Mouse (Mus musculus) left cerebral cortex, postnatal 25 days (tissue): ENCODE measurements around the gene Foxl1. TPM values are rescaled to one million over a fixed set of nuclear protein-coding genes. Genes with fewer than 3 reads are reported as not detected.

Experiments
- DNase-seq, 2 experiments: peaks; one replicate each; pipeline ENCODE4 v3.0.0; 2022; ENCODE audit warnings: low spot score in 2 of 2, mixed read lengths in 1 of 2
- intact Hi-C: fragments of 180-260 bp; cut with DNase I; formaldehyde crosslinking; loops from one replicate; pipeline ENCODE4 v1.15.1; 2025
- total RNA-seq, 2 experiments: library from RNA; stranded (reverse); gene quantifications; 2 replicates each; pipeline ENCODE4 v1.2.3; 2021

Foxl1 gene
- total RNA-seq, 2 experiments from 2014 or later = 0.16 to 0.30 TPM

- intact Hi-C loops = no loop called here
- no peak for DNase-seq
Measured at GRCm38 (mm10) chr8:121090716-121091115, 37.0 kb upstream of the Foxl1 start.

DNA sequence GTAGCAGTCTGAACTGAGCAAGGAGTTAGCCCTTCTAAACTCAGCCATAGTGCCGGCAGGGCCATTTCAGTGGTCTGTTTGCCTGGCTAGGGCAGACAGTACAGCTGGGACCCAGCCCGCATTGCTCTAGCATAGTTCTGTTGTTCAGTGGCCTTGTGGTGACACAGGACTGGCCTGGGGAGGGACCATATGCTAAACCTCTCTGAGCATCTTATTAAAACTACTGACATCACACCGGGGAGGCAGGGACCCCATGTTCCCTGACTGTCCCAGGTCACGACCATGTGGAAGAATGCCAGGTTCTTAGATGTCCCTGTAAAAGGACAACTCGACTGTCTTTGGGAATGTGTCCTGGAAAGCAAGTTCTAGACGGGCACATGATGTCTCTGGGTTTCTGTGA is 35.6 kb upstream of the Foxl1 start:
- intact Hi-C loops = loop anchor here (1.0 to 2.0 kb wide), 2 partner anchors 271 to 413 kb away; no protein-coding TSS in a partner anchor
- no peak for DNase-seq

DNA sequence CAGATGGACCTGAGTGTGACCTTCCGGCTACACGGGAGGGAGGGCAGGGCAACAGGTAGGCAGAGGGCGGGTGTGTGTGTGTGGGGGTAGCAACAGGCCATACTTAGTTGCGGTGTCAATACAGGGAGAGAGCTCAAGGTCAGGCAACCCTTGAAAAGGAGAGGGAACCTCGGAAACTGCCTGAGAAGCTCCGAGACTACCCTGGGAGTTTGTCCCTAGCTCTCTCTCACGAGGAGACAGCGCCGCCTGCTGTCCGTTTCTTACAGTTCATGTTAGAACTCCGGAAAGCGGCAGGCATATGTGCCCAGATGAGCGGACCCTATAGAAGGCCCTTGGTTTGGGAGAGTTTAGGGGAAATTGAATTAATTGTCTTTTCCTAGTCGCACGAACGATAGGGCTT is 35.1 kb upstream of the Foxl1 start:
- peak; percentile 78 to 82 for DNase-seq
- intact Hi-C loops = loop anchor here (1.0 to 2.0 kb wide), 2 partner anchors 271 to 414 kb away; no protein-coding TSS in a partner anchor

- no peak for DNase-seq
- intact Hi-C loops = loop anchor here (2.0 kb wide), 1 partner anchor 415 kb away; no protein-coding TSS in a partner anchor
Measured at GRCm38 (mm10) chr8:121093496-121093895, 34.2 kb upstream of the Foxl1 start.

- intact Hi-C loops = no loop called here
Measured at GRCm38 (mm10) chr8:121104049-121104818, 23.5 kb upstream of the Foxl1 start.

GRCm38 (mm10) chr8:121107668-121108656 is 19.8 kb upstream of the Foxl1 start, which contains the start of gene Mthfsd:
TSS of gene Mthfsd (minus strand) at chr8:121108392.
- intact Hi-C loops = no loop called here
- DNase-seq = peak; percentile 99

More at GRCm38 (mm10) chr8:121104049-121104818, 23.5 kb upstream of the Foxl1 start:
- peak; percentile 60 to 67 for DNase-seq

GRCm38 (mm10) chr8:121108657-121109056 is 19.1 kb upstream of the Foxl1 start:
- no peak for DNase-seq
- intact Hi-C loops = no loop called here

- intact Hi-C loops = no loop called here
- no peak for DNase-seq
Measured at GRCm38 (mm10) chr8:121111145-121111907, 16.4 kb upstream of the Foxl1 start.

GRCm38 (mm10) chr8:121113261-121113660 is 14.5 kb upstream of the Foxl1 start:
- DNase-seq = peak; percentile 95 to 97
- intact Hi-C loops = loop anchor here (1.0 kb wide), 2 partner anchors 280 to 400 kb away; no protein-coding TSS in a partner anchor

DNA sequence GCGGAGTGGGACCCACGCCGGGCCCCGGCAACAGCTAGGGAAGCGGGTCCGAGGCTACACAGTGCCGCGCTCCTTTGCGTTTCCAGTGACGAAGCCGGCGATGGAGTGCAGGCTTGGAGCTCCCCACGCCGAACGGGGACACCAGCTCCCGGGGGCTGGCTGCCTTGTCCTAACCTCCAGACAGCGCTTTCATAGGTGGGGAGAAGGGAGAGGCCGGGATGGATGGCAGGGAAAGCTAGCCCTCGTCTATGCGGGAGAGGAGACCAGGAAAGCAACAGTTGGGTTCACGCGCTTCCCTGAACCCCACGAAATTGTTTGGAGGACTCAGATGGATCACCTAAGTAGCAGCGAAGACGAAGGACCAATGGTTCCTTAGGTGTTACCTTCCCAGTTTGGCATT is 12.6 kb upstream of the Foxl1 start:
- intact Hi-C loops = loop anchor here (2.0 kb wide), 1 partner anchor 28 kb away; no protein-coding TSS in a partner anchor
- no peak for DNase-seq

- DNase-seq = peak; percentile 47 to 71
- intact Hi-C loops = loop anchor here (2.0 kb wide), 1 partner anchor 29 kb away; no protein-coding TSS in a partner anchor
Measured at GRCm38 (mm10) chr8:121115948-121116347, 11.8 kb upstream of the Foxl1 start, which contains the start of gene Foxc2. TSS of gene Foxc2 (plus strand) at chr8:121116171.

DNA sequence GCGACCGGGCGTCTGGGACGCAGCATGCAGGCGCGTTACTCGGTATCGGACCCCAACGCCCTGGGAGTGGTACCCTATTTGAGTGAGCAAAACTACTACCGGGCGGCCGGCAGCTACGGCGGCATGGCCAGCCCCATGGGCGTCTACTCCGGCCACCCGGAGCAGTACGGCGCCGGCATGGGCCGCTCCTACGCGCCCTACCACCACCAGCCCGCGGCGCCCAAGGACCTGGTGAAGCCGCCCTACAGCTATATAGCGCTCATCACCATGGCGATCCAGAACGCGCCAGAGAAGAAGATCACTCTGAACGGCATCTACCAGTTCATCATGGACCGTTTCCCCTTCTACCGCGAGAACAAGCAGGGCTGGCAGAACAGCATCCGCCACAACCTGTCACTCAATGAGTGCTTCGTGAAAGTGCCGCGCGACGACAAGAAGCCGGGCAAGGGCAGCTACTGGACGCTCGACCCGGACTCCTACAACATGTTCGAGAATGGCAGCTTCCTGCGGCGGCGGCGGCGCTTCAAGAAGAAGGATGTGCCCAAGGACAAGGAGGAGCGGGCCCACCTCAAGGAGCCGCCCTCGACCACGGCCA is 11.1 kb upstream of the Foxl1 start:
- intact Hi-C loops = no loop called here
- DNase-seq = no peak

DNA sequence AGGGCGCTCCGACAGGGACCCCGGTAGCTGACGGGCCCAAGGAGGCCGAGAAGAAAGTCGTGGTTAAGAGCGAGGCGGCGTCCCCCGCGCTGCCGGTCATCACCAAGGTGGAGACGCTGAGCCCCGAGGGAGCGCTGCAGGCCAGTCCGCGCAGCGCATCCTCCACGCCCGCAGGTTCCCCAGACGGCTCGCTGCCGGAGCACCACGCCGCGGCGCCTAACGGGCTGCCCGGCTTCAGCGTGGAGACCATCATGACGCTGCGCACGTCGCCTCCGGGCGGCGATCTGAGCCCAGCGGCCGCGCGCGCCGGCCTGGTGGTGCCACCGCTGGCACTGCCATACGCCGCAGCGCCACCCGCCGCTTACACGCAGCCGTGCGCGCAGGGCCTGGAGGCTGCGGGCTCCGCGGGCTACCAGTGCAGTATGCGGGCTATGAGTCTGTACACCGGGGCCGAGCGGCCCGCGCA is 10.5 kb upstream of the Foxl1 start:
- intact Hi-C loops = no loop called here
- DNase-seq = no peak

- no peak for DNase-seq
- intact Hi-C loops = no loop called here
Measured at GRCm38 (mm10) chr8:121117906-121118305, 9.8 kb upstream of the Foxl1 start.

- DNase-seq = no peak
- intact Hi-C loops = no loop called here
Measured at GRCm38 (mm10) chr8:121118634-121119420, 8.9 kb upstream of the Foxl1 start.

- intact Hi-C loops = no loop called here
Measured at GRCm38 (mm10) chr8:121119635-121120455, 7.9 kb upstream of the Foxl1 start.

More at GRCm38 (mm10) chr8:121119635-121120455, 7.9 kb upstream of the Foxl1 start:
- DNase-seq = no peak
